ENCODE assay signal across 32 mouse cellular contexts in the genomic region with DNA sequence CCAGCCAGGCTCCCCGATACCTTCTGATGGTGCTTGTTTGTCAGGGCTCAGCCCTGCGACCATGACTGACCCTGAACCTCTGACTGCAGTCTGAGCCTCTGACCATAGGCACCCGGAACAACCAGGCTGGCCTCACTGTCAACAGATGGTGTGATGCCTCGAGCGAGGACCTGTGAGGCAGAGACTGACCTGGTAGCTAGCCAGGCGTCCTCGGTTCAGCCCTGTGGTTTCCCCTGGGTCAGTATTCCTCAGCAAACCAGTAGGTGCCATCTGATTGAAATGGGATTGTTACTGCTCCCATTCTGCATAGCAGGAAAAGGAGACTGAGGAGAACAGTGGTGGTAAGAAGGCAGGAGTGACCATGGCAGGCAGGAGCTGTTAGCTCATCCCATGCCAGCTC. TPM values are rescaled to one million over a fixed set of nuclear protein-coding genes. Genes with fewer than 3 reads are reported as not detected.
DNase-seq lines count a peak whose midpoint lies in the region; ATAC-seq and TF ChIP-seq lines count a peak whose summit lies in the region.
"Had no signal": no experiment of that assay in that cellular context is flagged by ENCODE, and none has a peak within 500 bp of the region (broad histone marks: within the 10 kb centered on the region; RNA-seq: fewer than 3 reads in every experiment).

No protein-coding gene starts in this region.

- H3K4me1 ChIP-seq in intestine, embryonic 16.5 days (ENCODE audit: control insufficient read depth, insufficient read depth, low read length) = peaks cover 23% of the 10 kb centered on the region
- H3K4me1 ChIP-seq: hindbrain, embryonic 15.5 days; midbrain, embryonic 12.5 days had no signal

- no peak overlapping the region for H3K4me2 ChIP-seq in intestine, embryonic 16.5 days (ENCODE audit: low read depth, low read length)
- H3K4me2 ChIP-seq: forebrain, embryonic 13.5 days; hindbrain, embryonic 15.5 days; liver, embryonic 13.5 days; midbrain, embryonic 12.5 days had no signal

- intact Hi-C loops in gastrocnemius, adult 2 months (cut with DNase I) = no loop called here

- no peaks in the 10 kb centered on the region for H3K36me3 ChIP-seq in intestine, embryonic 16.5 days (ENCODE audit: control insufficient read depth, insufficient read depth, low read length)
- H3K36me3 ChIP-seq: hindbrain, embryonic 15.5 days; limb, embryonic 13.5 days; liver, embryonic 13.5 days; midbrain, embryonic 12.5 days had no signal

- no peaks in the 10 kb centered on the region for H3K9me3 ChIP-seq in intestine, embryonic 16.5 days (ENCODE audit: control insufficient read depth, low read length)
- H3K9me3 ChIP-seq: forebrain, embryonic 13.5 days; hindbrain, embryonic 15.5 days; limb, embryonic 13.5 days; liver, embryonic 13.5 days; midbrain, embryonic 12.5 days had no signal

- WGBS in intestine, embryonic 16.5 days = 73% methylated on average over 7 of the region's 7 CpGs

- H3K27ac ChIP-seq in gastrocnemius, adult 2 months = no peak overlapping the region
- peak overlapping the region; percentile 95; the same call in 1 of the 2 replicates for H3K27ac ChIP-seq in intestine, embryonic 16.5 days (ENCODE audit: low read length)
- H3K27ac ChIP-seq: forebrain, embryonic 13.5 days; hindbrain, embryonic 15.5 days; limb, embryonic 13.5 days; liver, embryonic 13.5 days; midbrain, embryonic 12.5 days had no signal

- no peak for TF ChIP-seq CTCF in gastrocnemius, adult 2 months (IDR thresholded peaks at IDR 0.05)

- 0 out of 2 replicates have a peak overlapping the region, but pooled peaks have one; percentile 71 for H3K9ac ChIP-seq in intestine, embryonic 16.5 days (ENCODE audit: low read depth, low read length)
- H3K9ac ChIP-seq: forebrain, embryonic 13.5 days; hindbrain, embryonic 15.5 days; limb, embryonic 13.5 days; liver, embryonic 13.5 days; midbrain, embryonic 12.5 days had no signal

- peak overlapping the region; percentile 82 for H3K4me3 ChIP-seq in gastrocnemius, adult 2 months
- H3K4me3 ChIP-seq in intestine, embryonic 16.5 days (ENCODE audit: low read length) = no peak overlapping the region
- H3K4me3 ChIP-seq: forebrain, embryonic 13.5 days; hindbrain, embryonic 15.5 days; limb, embryonic 13.5 days; liver, embryonic 13.5 days; midbrain, embryonic 12.5 days had no signal

- no peaks in the 10 kb centered on the region for H3K27me3 ChIP-seq in intestine, embryonic 16.5 days (replicated peaks; ENCODE audit: control insufficient read depth, insufficient read depth, low read length)
- H3K27me3 ChIP-seq: hindbrain, embryonic 15.5 days had no signal

- no peak for ATAC-seq in intestine, embryonic 16.5 days
- ATAC-seq: forebrain, embryonic 13.5 days had no signal

- DNase-seq in gastrocnemius, adult 2 months = no peak
- no peak for DNase-seq in gastrocnemius, adult 8-10 months (ENCODE audit: low spot score in 2 of 2)
- DNase-seq in cerebellum, adult 9-10 months = peak; percentile 46
- DNase-seq in cerebellum, postnatal 14 days = peak; percentile 35 to 39
- DNase-seq in adipocyte (ENCODE audit: low spot score) = no peak
- no peak for DNase-seq in urinary bladder, postnatal 14 days (ENCODE audit: low spot score)
- DNase-seq: adrenal gland, adult 8-10 months; heart, postnatal 4 days; kidney, adult 2 months; layer of hippocampus, adult 9-11 months; liver, embryonic 13.5 days; lung, adult 2 months; lung, postnatal 14 days; right cerebral cortex, postnatal 14 days had no signal

RNA-seq across cellular contexts. Expression of a gene that starts 2.4 kb away (rescaled TPM):
- 100 to 1,000 TPM; 186 to 238 TPM for total RNA-seq in gastrocnemius, adult 2 months (2021)
- total RNA-seq in gastrocnemius, adult 8-10 months (2022) = 100 to 1,000 TPM; 204 to 246 (median 223) TPM
- polyA plus RNA-seq in intestine, embryonic 16.5 days (2015; fragmentation: Nextera tagmentation; extraction: Ambion mirVana) = 0.38 and 0.60 TPM in 2 replicates
- total RNA-seq: megakaryocyte progenitor cell, adult 5-6 weeks; monocyte, adult 5-6 weeks had no signal
- polyA plus RNA-seq: forebrain, embryonic 13.5 days; hindbrain, embryonic 15.5 days; liver, embryonic 13.5 days; midbrain, embryonic 12.5 days; neural tube, embryonic 11.5 days had no signal

RNA-seq across cellular contexts. Expression of a gene that starts 12.5 kb away (rescaled TPM):
- under 1 TPM; 0.38 to 0.89 TPM for total RNA-seq in gastrocnemius, adult 2 months (2021)
- total RNA-seq in gastrocnemius, adult 8-10 months (2022) = under 1 TPM in 3 of 4 experiments, not detected in 1; 0.21 to 0.75 (median 0.43) TPM
- polyA plus RNA-seq in intestine, embryonic 16.5 days (2015; fragmentation: Nextera tagmentation; extraction: Ambion mirVana) = 623 and 626 TPM in 2 replicates

RNA-seq across cellular contexts. Expression of a gene that starts 38.9 kb away (rescaled TPM):
- 10 to 100 TPM; 77.8 to 99.5 TPM for total RNA-seq in gastrocnemius, adult 2 months (2021)
- total RNA-seq in gastrocnemius, adult 8-10 months (2022) = 10 to 100 TPM; 52.0 to 94.3 (median 70.5) TPM
- polyA plus RNA-seq in intestine, embryonic 16.5 days (2015; fragmentation: Nextera tagmentation; extraction: Ambion mirVana) = 204 and 215 TPM in 2 replicates

RNA-seq across cellular contexts. Expression of a gene that starts 56.2 kb away (rescaled TPM):
- total RNA-seq in gastrocnemius, adult 2 months (2021) = 1 to 10 TPM; 1.0 to 1.9 TPM
- total RNA-seq in gastrocnemius, adult 8-10 months (2022) = 1 to 10 TPM in 2 of 4 experiments, under 1 TPM in 2; 0.60 to 3.1 (median 1.1) TPM
- polyA plus RNA-seq in intestine, embryonic 16.5 days (2015; fragmentation: Nextera tagmentation; extraction: Ambion mirVana) = 2.4 and 2.5 TPM in 2 replicates
- total RNA-seq: MEL had no signal
- polyA plus RNA-seq: C2C12 had no signal

RNA-seq across cellular contexts. Expression of a gene that starts 56.3 kb away (rescaled TPM):
- not detected for total RNA-seq in gastrocnemius, adult 2 months (2021)
- not detected for total RNA-seq in gastrocnemius, adult 8-10 months (2022)
- not detected in 2 replicates for polyA plus RNA-seq in intestine, embryonic 16.5 days (2015; fragmentation: Nextera tagmentation; extraction: Ambion mirVana)
- total RNA-seq: gastrocnemius, adult 18-20 months; heart, postnatal 4 days; left cerebral cortex, adult 18-20 months; left cerebral cortex, postnatal 25 days; megakaryocyte progenitor cell, adult 5-6 weeks; MEL had no signal
- polyA plus RNA-seq: C2C12; embryonic facial prominence, embryonic 11.5 days; forebrain, embryonic 13.5 days; gonadal fat pad, adult 2 months; heart, embryonic 16.5 days; hindbrain, embryonic 15.5 days; kidney, adult 2 months; limb, embryonic 13.5 days; liver, embryonic 13.5 days; midbrain, embryonic 12.5 days; neural tube, embryonic 11.5 days; testis, adult 2 months; urinary bladder, adult 2 months had no signal

Comparison
In these comparisons a context has a peak if more than half of its experiments do, and no peak if none do; other contexts are left out.
1. DNase-seq: peak in cerebellum, adult 9-10 months (single experiment) and cerebellum, postnatal 14 days (2 of 2); none in gastrocnemius, adult 2 months (single experiment), gastrocnemius, adult 8-10 months (0 of 2), adipocyte (single experiment) and urinary bladder, postnatal 14 days (single experiment).